Mouse (Mus musculus): ENCODE data around the gene 4930595D18Rik.

The 4930595D18Rik gene

DNA sequence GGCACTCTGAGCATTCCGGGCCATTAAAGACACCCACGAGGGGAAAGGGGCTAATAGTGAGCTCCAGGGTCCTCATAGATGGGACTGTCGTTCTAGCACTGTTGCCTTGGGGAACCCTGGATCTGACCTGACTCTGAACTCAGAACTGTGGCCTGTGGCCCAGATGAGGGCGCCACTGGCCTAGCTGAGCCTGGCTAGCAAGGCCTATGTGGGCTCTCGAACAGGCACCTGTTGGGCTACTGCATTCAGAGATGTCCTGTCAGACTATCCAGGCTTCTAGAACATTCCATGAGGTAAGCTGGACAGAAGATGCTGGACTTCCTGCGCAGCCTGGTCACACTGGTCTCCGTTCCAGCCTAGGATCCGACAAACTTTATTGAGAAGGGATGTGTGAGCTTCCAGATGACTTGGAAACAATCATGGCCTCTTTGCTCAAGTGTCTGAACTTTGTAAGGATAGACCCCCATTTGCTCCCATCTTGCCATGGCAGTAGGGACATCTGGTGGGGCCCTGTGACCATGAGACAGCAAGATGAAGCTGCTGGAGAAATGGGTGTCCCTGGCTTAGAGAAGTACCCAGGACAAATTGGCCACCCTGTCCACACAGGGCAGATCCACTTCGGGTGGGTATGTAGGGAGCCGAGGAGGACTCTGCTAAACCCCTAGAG lies 19.0 kb downstream of the 4930595D18Rik start:
- peak; percentile 32 for DNase-seq

DNA sequence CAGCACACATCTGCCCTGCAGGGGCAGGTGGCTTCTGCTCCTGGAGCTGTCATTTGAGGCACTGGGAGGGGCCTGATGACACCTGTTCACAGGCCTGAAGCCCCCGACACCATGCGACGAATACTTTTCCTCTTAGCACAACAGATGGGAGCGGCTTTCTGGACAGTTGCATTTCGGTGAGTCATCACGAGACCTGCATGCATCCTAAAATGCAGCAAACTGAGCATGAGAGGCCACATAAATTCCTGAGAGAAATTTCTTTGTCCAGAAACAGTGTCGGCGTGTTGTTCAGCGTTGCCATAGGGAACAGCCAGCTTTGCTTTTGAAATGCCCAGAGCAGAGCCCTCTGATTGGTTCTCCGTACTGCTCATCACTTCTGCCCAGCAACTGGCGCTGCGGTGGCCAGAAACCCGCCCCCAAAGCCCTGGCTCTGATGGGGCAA lies 20.0 kb downstream of the 4930595D18Rik start:
- peak; percentile 88 for DNase-seq

DNA sequence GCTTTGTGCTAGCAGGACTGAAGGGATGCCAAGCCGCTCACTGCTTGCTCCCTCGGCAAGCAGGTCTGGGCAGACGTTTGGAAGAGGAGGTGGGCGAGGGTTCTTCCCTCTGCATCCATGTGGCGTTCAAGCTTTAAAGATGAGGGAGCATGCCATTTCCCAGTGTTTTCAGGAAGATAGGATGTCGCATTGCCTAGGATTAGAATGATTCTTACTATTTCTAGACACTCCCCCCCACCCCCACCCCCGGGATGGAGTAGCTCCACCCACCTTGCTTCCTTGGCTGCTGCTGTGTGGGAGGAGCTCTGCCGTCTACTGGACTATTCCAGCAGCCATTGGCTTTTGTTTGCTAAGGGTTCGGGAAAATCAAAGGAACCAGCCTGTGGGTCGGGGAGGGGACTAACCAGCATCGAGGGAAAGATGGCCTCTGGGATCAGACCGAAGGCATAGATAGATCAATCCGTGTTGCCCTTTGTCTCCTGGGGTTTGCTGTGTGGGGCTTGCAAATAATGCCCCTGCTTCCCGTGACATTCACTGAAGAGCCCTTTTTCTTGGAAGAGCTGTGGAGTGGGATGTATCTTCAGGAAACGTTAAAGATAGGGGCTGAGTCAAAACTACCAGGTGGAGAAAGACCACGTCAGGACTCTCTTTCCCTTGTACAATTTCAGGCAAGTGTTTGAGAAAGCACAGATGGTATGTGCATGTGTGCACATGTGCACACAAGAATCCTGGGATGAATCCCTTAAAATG lies 21.8 kb downstream of the 4930595D18Rik start:
- DNase-seq = peak; percentile 70

DNA sequence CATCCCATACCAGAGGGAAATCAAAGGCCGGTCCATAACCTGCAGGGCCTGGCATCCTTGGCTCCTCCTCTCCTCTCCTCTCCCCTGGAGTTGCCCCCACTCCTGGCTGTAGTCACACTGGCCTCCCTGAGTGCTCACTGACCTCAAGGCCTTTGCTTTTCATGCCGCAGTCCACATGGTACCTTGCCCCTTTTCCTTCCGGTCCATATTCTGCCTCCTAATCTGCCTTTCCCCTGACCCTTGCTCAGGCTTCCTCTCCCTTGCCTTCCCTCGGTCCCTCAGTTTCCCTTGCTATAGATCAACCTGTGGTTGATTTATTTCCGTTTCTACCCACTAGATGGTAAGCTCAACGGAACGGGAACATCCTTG lies 22.4 kb downstream of the 4930595D18Rik start:
- no peak for DNase-seq

DNA sequence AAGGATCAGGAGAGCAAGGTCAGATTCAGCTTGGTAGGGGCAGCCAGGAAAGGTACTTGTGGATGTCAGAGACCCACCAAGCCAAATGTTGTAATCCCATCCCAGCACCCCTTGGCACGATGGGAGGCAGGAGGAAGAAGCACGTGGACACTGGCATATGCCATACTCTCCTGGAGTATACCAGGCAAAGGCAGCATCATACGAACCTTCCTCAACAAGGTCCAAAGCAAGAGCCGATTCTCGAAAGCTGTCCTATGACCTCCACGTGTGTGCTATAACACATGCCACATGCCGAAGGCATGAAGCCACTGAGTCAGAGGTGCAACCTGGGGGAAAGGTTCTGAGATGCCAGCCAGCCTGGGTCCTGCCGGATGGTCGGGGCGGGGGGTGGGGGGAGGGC lies 23.4 kb downstream of the 4930595D18Rik start:
- no peak for DNase-seq

DNA sequence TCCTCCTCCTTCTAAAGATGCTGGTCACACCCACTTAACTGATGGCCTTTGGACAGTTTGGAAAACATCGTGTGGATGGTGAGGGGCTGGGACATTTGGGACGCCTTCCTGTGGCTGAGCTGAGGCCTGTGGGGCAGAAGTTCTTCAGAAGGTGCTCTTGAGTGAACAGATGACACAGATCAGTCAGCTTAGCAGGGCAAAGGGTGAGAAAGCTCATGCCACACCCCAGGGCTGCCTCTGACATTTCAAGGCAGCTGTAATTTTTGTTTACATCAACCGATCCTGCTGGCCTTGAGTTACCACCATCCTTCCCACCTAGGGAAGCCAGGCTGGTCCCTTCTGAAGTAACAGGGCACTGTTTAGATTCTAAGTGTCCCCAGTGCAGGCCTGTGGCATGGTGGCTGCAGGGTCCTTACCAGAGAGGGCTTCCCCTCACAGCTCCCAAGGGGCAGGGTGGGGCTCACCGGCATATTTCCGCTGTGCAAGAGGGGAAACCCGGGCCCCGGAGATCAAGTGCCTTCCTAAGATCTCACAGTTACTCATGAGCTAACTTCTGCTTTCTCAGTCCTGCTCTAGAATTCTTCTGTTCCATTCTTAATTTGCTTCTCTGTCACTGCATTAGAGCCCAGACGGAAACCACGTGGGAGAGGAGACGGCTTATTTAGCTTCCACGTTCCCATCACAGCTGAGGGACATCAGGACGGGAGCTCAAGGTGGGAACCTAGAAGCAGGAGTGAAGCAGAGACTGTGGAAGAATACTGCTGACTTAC lies 24.4 kb downstream of the 4930595D18Rik start:
- no peak for DNase-seq

DNA sequence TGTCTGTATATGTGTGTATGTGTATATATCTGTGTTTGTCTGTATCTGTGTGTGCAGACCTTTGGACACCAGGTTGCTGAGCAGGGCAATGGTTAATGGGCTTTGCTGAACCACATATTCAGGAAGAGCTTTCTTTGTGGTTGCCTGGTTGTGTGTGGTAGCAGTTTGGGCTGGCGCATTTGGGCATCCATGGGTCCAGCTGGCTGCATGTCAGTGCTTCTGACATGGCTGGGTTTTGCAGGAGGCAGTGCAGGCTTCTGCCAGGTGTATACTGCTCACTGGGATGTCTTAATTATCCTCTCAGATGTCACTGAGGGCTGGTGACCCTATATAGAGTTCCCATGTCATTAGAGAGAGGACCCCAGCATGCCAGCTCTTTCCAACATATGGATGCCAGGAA lies 28.5 kb downstream of the 4930595D18Rik start:
- no peak for DNase-seq

DNA sequence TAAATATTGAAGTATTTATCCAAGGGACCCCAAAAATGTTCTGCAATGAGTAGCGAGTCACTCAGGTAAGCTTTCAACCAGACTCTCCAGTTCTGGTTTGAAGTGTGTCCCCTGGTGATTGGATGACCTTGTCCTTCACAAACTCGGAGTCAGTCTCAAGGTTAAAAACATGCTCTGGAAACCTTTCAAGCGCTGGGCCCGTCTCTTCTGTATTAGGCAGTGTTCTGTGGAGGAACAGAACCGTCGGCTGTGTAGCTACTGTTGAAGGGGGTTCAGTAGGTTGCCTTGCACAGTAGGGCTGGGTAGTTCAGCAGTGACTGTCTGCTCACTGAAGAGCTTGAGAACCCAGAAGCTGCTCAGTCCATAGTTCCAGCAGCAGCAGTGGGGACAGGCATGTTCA lies 29.6 kb downstream of the 4930595D18Rik start:
- no peak for DNase-seq

DNA sequence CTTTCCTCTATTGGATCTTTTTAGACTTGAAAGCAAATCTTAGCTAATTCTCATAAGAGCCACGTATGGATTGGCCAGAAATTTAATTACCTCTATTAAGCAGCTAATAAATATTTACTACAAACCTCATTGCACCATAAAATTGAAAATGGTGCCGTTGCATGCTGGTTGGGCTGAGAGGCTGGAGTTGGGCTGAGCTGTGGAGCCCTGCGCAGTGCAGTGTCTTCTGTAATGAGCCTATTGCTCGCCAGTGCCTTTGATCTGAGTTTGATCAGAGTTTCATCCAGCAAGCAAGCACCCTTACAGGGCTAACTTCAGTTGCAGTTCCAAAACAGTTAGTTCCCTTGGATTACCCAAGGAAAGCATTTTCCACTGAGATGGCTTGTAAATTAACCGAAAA lies 30.3 kb downstream of the 4930595D18Rik start:
- DNase-seq = no peak

DNA sequence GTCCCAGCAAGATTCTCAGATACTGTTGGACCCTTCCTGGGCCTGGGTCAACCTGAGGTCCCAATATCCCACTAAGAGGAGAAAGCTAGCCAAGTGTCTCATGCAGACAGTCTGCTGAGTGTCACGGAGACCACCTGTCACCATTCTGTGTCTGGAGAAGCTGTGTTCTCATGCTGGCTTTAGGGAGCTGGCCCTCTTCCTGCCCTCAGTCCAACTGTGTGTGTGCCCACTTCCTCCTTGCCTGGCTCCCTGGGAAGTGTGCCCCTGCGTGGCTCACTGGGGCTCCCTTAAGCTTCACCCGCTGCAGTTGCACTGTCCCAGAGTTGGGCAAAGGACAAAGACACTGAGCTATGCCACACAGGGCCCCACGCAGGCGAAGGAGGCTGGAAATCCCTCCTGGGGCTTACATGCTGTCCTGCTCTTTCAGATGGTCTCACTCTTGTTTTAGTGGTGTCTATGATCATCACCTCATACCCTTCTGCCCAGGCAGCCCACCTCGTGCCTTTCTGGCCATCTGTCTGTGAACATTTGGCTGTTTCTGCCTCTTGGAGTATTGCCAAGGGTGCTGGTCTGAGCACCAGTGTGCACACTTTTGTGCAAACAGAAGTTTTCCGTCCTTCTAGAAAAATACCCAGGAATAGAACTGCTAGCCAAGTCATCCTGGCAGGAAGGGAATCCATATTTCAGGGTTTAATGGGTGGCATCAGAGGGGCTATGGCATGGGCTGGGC lies 31.1 kb downstream of the 4930595D18Rik start:
- no peak for DNase-seq

DNA sequence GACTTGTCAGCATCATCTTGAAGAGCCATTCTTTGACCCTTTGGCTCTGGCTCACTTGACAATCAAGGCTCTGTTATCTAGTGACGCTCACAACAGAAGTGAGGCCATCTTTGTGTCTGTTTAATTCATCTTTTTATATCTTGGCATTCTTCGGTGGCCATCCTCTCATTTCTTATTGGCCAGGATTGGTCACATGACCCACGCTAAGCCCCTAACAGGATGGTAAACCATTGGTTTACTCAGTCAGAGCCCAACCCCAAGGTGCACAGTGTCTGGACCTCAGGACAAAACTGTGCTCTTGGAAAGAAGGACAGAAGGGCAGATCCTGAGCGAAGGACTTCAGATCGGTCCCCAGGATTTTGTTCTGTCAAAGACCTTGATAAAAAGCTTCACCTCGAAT lies 31.7 kb downstream of the 4930595D18Rik start:
- DNase-seq = no peak

DNA sequence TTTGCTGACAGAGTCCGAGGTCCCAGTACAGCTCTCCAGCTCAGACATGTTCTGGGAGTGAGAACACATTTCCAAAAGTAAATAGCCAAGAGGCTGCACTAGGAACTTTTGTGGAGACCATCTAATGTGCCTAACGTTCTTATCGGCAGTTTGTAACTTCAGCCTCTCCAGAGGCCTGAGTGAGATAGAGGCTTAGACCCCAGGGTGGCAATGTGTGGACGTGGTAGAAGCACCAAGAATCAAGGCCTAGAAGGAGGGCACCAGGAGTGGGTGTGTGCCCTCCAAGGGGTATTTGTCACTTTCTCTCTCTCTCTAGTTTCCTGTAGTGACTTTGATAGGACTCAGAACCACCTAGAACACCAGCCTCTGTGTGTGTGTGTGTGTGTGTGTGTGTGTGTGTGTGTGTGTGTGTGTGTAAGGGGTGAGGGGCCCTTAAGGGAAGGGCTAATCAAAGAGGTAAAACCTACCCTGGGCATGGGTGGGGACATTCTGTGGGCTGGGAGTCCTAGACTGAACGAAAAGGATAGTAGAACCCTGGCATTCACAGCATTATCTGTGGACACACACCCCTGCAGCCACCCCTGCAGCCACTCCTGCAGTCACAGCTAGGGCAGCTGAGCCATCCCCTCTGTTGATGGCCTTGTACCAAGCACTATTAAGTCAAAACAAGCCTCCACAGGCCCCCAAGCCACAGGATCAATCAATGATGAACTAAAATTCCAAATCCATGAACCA lies 32.7 kb downstream of the 4930595D18Rik start:
- no peak for DNase-seq

DNA sequence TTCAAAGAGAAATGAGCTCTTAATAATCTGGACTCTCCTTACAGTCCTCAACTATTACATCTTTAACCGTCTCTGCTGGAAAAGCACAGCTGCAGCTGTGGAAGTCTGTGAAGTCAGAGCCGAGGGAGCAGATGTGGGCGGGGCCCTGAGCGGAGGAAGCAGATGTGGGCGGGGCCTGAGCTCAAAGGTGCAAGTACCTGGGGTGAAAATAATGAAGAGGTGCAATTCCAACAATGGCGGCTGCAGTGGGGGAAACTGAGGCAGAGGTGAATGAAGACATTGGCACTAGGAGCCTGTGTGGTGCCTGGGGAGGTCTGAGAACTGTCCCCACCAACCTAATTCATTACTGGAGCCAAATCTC lies 34.1 kb downstream of the 4930595D18Rik start:
- DNase-seq = no peak

DNA sequence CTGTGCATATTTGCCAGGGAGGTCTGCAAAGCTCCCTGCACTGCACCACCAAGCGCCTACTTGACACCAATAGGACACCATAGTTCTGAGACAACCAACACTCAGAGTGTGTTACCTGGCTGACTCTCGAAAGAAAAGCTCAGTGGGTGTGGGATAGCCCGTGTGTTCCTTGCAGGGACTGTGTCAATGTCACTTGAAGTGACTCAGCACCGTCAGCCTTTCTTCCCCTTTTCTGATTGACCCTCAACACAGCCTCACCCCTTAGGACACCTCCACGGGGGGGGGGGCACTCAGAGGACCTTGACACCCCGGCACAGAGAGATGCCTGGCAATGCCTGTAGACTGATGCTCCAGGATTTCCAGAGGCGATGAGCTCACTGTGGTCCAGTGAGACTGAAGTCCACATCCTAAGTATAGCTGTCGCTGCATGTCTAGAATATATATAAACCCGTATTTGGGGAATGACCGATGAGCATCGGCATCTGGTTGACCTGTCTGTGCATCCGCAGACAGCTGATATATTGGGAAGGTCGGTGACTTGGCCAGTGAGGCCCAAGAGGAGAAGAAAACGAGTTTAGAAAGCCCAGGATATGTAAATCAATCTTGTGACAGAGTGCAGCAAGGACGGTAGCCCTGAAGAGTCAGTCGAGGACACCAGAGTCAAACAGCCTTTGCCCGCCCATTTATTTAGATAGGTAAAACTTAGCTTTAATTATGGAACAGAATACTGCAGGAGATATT lies 34.6 kb downstream of the 4930595D18Rik start:
- no peak for DNase-seq

DNA sequence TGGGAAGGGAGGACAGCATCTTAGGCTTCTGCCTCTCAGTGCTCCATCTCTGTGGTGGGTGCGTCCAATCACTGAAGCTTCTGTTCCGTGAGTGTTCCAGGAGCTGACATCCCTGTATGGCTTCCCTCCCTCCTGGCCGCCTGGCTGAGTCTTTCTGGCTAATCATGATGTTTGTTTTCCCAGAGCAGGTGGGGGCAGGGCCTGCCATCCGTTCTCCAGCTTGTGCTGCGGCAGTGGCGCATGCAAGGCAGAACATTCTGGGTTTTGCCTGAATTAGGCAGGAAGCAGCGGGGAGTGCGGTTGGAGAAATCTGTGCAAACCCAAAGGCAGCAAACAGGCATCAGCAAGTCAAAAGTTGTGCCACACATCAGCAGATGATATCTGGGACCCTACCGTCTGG lies 39.0 kb downstream of the 4930595D18Rik start:
- peak; percentile 62 for DNase-seq

DNA sequence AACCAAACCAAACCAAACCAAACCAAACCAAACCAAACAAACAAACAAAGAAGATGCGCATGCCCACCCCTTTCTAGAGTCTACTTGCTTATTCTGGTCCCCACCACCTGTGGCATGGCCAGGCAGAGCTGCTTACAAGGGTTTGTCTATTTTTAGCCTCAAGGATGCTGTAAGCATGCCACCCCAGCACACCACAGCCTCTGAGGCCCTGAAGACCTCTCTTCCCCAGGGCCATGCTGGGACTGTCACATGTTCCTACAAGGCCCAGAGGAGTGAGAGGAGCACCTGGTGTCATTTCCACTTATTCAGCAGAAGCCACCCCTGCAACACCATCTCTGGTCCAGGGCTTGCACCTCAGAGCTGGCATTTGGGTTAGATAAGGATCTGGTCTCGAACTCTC lies 39.7 kb downstream of the 4930595D18Rik start:
- no peak for DNase-seq

DNA sequence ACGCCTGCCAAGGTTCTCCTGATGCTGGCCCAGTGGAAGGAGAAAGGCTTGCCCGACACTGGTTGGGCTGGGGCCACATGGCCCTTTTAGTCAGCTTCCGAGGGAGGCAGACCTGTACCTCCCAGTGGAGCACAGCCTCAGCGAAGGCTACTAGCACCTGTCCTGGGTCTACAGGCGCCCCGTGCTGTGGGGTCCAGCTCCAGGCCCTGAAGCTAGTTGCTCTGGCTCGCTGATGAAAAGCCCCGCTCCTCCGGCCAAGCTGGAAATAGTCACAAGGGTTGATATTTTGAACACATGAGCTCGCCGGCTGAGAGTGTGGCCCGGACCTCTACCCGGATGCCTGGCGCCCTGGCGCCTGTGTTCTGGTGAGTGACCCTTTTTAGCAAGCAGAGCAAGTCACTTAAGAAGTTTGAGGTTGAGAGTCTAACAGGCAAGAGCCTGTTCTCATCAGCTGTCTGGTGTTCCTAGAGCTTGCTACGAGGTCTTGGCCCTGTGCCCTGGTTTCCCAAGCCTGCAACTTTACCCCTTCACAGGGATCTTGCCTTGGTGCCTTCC lies 40.7 kb downstream of the 4930595D18Rik start:
- no peak for DNase-seq

DNA sequence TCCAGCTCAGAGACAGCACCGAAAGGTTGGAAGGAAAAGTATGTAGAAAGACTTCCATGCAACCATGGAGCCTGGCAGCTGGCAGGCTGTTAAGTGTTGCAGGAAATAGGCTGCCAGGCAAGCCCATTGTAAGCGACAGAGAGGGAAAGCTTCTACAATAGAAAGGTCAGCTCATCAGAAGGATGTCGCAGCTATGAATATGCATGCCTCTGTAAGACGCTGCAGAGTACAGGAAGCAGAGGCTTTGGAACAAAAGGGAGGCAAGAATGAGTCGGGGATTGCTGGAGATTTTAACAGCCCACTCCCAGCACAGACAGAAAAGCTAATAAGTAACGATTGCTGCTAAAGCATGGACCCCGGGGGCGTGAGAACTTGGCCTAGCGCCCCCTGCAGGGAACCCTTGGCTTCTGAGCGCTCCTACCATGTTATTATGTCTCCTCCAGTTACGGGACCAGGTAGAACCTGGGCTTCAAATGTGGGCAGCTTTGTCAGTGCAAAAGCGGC lies 41.2 kb downstream of the 4930595D18Rik start:
- no peak for DNase-seq

DNA sequence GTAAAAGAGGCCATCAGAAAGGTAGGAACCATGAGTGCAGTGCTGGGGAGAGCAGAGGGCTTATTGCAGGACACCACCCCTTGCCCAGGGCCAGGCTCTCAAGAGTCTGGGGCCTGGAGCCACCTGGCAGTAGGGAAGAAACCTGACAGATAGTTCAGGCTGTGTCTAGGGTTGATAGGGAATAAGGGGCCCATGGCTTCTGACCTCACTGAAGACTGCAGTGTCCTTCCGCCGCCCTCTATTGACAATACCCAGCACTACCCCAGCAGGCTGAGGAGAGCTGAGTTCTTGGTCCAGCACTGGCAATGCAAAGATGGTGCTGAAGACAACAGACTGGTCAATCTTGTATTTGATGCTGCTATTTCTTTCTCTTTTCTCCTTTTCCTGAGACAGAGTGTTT lies 47.2 kb downstream of the 4930595D18Rik start:
- DNase-seq = no peak

DNA sequence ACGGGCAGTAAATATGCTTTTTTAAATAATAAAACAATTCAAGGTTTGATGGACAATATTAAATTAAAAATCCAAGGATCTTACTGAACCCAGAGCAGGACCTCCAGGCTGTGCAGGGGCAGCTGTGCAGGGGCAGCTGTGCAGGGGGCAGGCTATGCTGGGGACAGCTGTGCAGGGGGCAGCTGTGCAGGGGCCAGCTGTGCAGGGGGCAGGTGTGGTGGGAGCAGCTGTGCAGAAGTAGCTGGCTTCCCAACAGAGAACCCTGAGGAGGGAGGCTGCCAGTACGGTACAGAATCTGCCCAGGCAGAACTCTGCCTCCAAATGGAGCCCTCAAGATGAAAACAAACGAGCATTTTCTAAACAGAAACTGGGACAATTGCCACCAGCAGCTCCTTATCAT lies 48.3 kb downstream of the 4930595D18Rik start:
- DNase-seq = no peak
